Mouse (Mus musculus) limb, embryonic 14.5 days (tissue): ENCODE measurements at regions not wholly inside any gene's neighbourhood (a gene's known extent, or its start where the extent isn't known, plus 50 kb on each side); places are given as distances from the start of the nearest gene placed in this dataset.
A peak's percentile ranks its signal among the peaks of the same experiment; 100 is the strongest.
"Not testable (repeated sequence)": the region's sequence is repeated elsewhere in the genome, so short reads cannot be mapped to it uniquely, and the experiment has no call there.

Source experiments
- ATAC-seq: fragments of 200-750 bp; cut with Nextera tagmentation; 2 replicates; pipeline ENCODE4 v1.8.0; 2017; ENCODE audit warnings: low read depth, moderate number of reproducible peaks, moderate TSS enrichment; ENCODE audit not compliant: low FRiP score
- DNase-seq: peaks from one replicate; pipeline ENCODE4 v3.0.0-alpha.2; 2015; ENCODE audit warnings: low spot score
- H3K27ac ChIP-seq: fragments of 300-500 bp; sonication (generic); replicated peaks from 2 replicates; pipeline ENCODE4 v1.5.1; 2014; ENCODE audit warnings: low read depth, mild to moderate bottlenecking, low read length, moderate library complexity, mixed read lengths
- H3K27me3 ChIP-seq: fragments of 300-500 bp; sonication (generic); 2 replicates; pipeline ENCODE4 v1.6.1; 2014; ENCODE audit warnings: low read length, mixed read lengths; ENCODE audit not compliant: control insufficient read depth, insufficient read depth
- H3K36me3 ChIP-seq: fragments of 300-500 bp; sonication (generic); 2 replicates; pipeline ENCODE4 v1.6.1; 2014; ENCODE audit warnings: mild to moderate bottlenecking, low read length, moderate library complexity, mixed read lengths; ENCODE audit not compliant: control insufficient read depth, insufficient read depth
- H3K4me1 ChIP-seq: fragments of 300-500 bp; sonication (generic); 2 replicates; pipeline ENCODE4 v1.6.1; 2014; ENCODE audit warnings: antibody characterized with exemption, low read length, mixed read lengths; ENCODE audit not compliant: control insufficient read depth, insufficient read depth
- H3K4me2 ChIP-seq: fragments of 300-500 bp; sonication (generic); replicated peaks from 2 replicates; pipeline ENCODE4 v1.6.1; 2014; ENCODE audit warnings: low read depth, mild to moderate bottlenecking, low read length, moderate library complexity; ENCODE audit not compliant: severe bottlenecking
- H3K4me3 ChIP-seq: fragments of 300-500 bp; sonication (generic); replicated peaks from 2 replicates; pipeline ENCODE4 v1.5.1; 2014; ENCODE audit warnings: low read length
- H3K9ac ChIP-seq: fragments of 300-500 bp; sonication (generic); 2 replicates; pipeline ENCODE4 v1.6.1; 2014; ENCODE audit warnings: mild to moderate bottlenecking, low read depth, low read length, moderate library complexity; ENCODE audit not compliant: severe bottlenecking
- H3K9me3 ChIP-seq: fragments of 300-500 bp; sonication (generic); 2 replicates; pipeline ENCODE4 v1.6.1; 2016; ENCODE audit warnings: low read length; ENCODE audit not compliant: control insufficient read depth
- POLR2A ChIP-seq: fragments of 200-500 bp; IDR thresholded peaks from 2 replicates; pipeline ENCODE4 v1.8.0; 2012; ENCODE audit warnings: inconsistent platforms, mild to moderate bottlenecking, moderate library complexity, borderline replicate concordance; ENCODE audit not compliant: insufficient read depth, insufficient read length; ENCODE audit errors: extremely low read depth
- WGBS: fragments of 180-500 bp; shearing (Covaris S2); extraction: QIAGEN DNeasy Blood & Tissue Kit; methylation state at CpG from one replicate; pipeline ENCODE4 v1.1.7; 2014; 5-methylcytosine and 5-hydroxymethylcytosine counted together

DNA sequence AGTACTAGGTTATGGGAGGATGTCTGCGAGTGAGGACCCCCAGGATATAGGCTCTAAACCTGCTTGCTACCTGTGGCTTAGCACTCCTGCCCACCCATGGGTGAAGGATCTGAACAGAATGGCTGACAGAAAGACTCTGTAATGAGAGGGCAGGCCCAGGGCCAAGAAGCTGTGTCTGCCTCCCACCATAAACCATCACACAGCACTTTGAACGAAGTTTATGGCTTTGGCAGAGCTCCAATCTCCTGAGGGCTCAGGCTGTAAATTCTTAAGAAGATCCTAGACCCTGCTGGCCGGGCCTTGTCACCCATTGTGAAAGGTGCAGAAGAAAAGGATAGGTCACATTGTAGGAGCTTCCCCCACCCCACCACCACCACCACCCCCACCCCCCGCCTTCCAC, 75.8 kb downstream of the Cd2 start:
- peaks cover 22% of the 10 kb centered on the region for H3K4me1 ChIP-seq
- no peaks in the 10 kb centered on the region for H3K27me3 ChIP-seq
- H3K9me3 ChIP-seq, result no peaks in the 10 kb centered on the region
- 16% methylated on average over 4 of the region's 4 CpGs for WGBS
- DNase-seq, result peak; percentile 86
- H3K4me3 ChIP-seq, result no peak overlapping the region
- TF ChIP-seq POLR2A, result no peak
- peak; percentile 69 for ATAC-seq
- H3K9ac ChIP-seq, result no peak overlapping the region
- H3K36me3 ChIP-seq, result no peaks in the 10 kb centered on the region
- peak overlapping the region; percentile 18; the same call in 1 of the 2 replicates for H3K4me2 ChIP-seq
- peak overlapping the region; percentile 75 for H3K27ac ChIP-seq

DNA sequence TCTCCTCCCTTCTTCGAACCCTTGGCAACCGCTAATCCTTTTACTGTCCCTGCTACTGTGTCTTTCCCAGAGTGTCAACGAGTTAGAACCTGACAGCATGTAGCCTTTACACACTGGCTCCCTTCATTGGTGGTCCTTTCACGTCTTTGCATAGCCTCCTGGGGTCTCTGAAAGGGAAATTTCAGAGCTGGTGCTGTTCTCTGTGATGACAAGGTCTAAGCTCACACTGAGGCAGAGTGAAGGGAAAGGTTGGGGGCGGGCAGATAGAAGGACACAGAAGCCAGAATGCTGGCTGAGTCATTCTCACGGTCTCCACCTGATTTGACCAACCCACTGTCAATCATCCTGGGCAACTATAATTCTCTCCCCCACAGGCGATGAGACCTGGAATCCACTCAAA, 78.2 kb downstream of the Cd2 start:
- no peak overlapping the region for H3K27ac ChIP-seq
- ATAC-seq (no peak), DNase-seq (no peak)
- H3K27me3 ChIP-seq, result no peaks in the 10 kb centered on the region
- no peak overlapping the region for H3K4me2 ChIP-seq
- TF ChIP-seq POLR2A, result no peak
- 70% methylated on average over 7 of the region's 7 CpGs for WGBS
- no peaks in the 10 kb centered on the region for H3K9me3 ChIP-seq
- H3K4me3 ChIP-seq, result no peak overlapping the region
- no peaks in the 10 kb centered on the region for H3K36me3 ChIP-seq
- no peak overlapping the region for H3K9ac ChIP-seq
- peaks cover 22% of the 10 kb centered on the region for H3K4me1 ChIP-seq

DNA sequence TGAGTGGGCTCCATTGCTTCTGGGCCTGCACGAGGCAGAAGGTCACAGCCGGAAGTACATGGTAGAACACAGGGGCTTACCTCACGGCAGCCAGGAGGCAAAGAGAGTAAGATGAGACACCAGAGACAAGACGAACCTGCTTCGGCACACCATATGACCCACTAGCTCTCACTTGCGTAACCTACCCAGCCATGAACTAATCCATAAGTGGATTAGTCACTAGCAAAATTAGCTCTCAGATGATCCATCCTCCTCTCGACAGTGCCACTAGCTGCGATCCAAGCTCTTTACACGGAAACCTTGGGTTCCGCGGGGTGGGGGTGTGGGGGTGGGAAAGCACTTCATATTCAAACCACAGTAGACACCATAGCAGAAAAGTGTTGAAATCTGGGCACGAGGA, 79.0 kb downstream of the Cd2 start:
- Histone ChIP-seq H3K36me3 (no peaks in the 10 kb centered on the region), H3K4me3 (no peak overlapping the region), H3K27me3 (no peaks in the 10 kb centered on the region), H3K9ac (no peak overlapping the region), H3K4me1 (peaks cover 22% of the 10 kb centered on the region), H3K27ac (no peak overlapping the region), H3K9me3 (no peaks in the 10 kb centered on the region), H3K4me2 (no peak overlapping the region)
- WGBS, result 92% methylated on average over 12 of the region's 12 CpGs
- DNase-seq (no peak), ATAC-seq (no peak)
- no peak for TF ChIP-seq POLR2A

DNA sequence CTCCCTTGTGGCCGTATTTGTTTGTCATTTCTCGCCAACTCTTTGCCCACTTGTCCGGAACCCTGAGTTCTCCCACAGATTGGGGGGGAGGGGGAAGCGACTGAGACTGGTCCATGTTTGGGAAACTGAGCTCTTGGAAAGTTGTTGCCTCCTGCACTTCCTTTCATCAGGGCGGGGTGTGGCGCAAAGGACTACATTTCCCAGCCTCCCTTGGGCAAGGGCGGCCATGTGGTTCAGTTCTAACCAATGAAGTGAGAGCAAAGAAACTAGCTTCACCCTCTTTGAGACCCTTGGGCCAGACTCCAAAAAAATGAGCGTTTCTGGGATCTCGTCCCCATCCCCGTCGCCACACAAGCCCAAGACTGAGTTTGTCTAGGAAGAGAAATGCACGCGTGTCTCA, 81.6 kb downstream of the Cd2 start:
- not testable (repeated sequence) for H3K27me3 ChIP-seq, H3K4me3 ChIP-seq, H3K36me3 ChIP-seq, H3K27ac ChIP-seq, ATAC-seq, H3K4me2 ChIP-seq, H3K9ac ChIP-seq, H3K4me1 ChIP-seq, DNase-seq, H3K9me3 ChIP-seq
- 97% methylated on average over 13 of the region's 13 CpGs for WGBS

DNA sequence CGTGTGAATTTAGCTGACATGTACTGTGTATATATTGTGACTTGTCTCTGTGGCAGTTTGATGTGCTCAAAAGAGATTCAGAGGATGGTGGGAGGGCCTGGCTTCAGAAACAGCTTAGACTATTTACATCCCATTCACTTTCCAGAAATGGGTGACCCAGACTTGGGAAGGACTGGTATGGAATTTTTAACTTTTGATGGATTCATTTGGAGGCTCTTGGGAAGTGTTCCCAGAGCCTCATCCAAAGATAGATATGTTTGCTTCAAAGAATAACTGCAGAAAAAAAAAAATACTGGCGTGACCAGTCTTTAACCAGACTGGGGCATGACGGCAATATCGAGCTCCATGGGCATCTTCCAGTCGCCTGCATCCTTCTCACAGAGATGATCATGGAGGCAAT, 84.6 kb upstream of the Ptgfrn start:
- ATAC-seq (no peak), DNase-seq (no peak)
- Histone ChIP-seq H3K9me3 (no peaks in the 10 kb centered on the region), H3K4me1 (no peaks in the 10 kb centered on the region), H3K36me3 (no peaks in the 10 kb centered on the region), H3K9ac (no peak overlapping the region), H3K4me3 (no peak overlapping the region), H3K27me3 (no peaks in the 10 kb centered on the region), H3K4me2 (no peak overlapping the region), H3K27ac (no peak overlapping the region)
- no peak for TF ChIP-seq POLR2A
- WGBS, result 88% methylated on average over 5 of the region's 5 CpGs

DNA sequence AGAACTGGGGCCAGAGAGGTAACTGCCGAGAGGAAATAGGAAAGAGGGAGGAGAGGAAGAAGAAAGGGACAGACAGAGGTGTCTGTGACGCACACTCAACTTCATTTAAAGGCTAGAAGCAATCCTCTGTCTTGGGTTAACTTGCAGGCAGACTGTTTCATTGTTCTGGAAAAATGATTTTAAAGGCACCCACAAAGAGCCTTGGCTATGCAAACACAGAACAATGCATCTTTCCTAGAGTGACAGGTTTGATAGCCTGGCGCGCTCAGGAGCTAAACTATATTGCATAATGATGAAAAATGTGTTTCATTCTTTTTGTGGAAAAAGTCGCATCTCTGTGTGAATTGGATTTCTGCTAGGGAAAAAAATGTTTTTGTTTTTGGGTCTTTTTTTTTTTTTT, 84.2 kb upstream of the Ptgfrn start:
- no peaks in the 10 kb centered on the region for H3K4me1 ChIP-seq
- 64% methylated on average over 5 of the region's 5 CpGs for WGBS

More for the DNA sequence above, 84.2 kb upstream of the Ptgfrn start:
- Histone ChIP-seq H3K36me3 (no peaks in the 10 kb centered on the region), H3K9ac (no peak overlapping the region), H3K4me2 (no peak overlapping the region), H3K27me3 (no peaks in the 10 kb centered on the region), H3K27ac (no peak overlapping the region), H3K4me3 (no peak overlapping the region), H3K9me3 (no peaks in the 10 kb centered on the region)
- no peak for ATAC-seq
- DNase-seq, result no peak
- TF ChIP-seq POLR2A, result no peak
